Mouse (Mus musculus): ENCODE measurements around the gene Gpr137. TPM values are rescaled to one million over a fixed set of nuclear protein-coding genes. Genes with fewer than 3 reads are reported as not detected.

Gene Gpr137
- polyA plus RNA-seq, 1 experiment from 2014 or later = 18.1 TPM

- 23% methylated on average over 3 of the region's 3 CpGs for WGBS
- peak overlapping the region; percentile 91; the same call in 1 of the 2 replicates for H3K27ac ChIP-seq (replicated peaks; ENCODE audit: low read depth, low read length)
These were observed 10.4 kb upstream of the Gpr137 start for GRCm38 (mm10) chr19:6952712-6953037.

GRCm38 (mm10) chr19:6951994-6952711 lies 9.9 kb upstream of the Gpr137 start:
- Histone ChIP-seq H3K27me3 (ENCODE audit: control insufficient read depth, insufficient read depth, low read length) (no peaks in the 10 kb centered on the region), H3K9me3 (replicated peaks; ENCODE audit: control insufficient read depth, low read length) (no peaks in the 10 kb centered on the region), H3K27ac (replicated peaks; ENCODE audit: low read depth, low read length) (peak overlapping the region; percentile 91), H3K4me1 (ENCODE audit: control insufficient read depth, insufficient read depth, low read length) (peaks cover 6% of the 10 kb centered on the region), H3K4me3 (ENCODE audit: low read depth, low read length) (peak overlapping the region; percentile 44), H3K9ac (replicated peaks; ENCODE audit: low read length) (peak overlapping the region; percentile 74), H3K4me2 (ENCODE audit: low read depth, low read length) (peak overlapping the region; percentile 94), H3K36me3 (replicated peaks; ENCODE audit: control insufficient read depth, insufficient read depth, low read depth, low read length) (peaks cover 3% of the 10 kb centered on the region)
- 2% methylated on average over 31 of the region's 31 CpGs for WGBS
- ATAC-seq (replicated peaks; ENCODE audit: insufficient number of reproducible peaks, low FRiP score, low TSS enrichment, low read depth) = 0 out of 2 replicates have a peak, but pooled peaks have one; percentile 6
- DNase-seq (ENCODE audit: low spot score) = peak; percentile 28

More at GRCm38 (mm10) chr19:6952712-6953037, 10.4 kb upstream of the Gpr137 start:
- Histone ChIP-seq H3K36me3 (replicated peaks; ENCODE audit: control insufficient read depth, insufficient read depth, low read depth, low read length) (peaks cover 3% of the 10 kb centered on the region), H3K4me1 (ENCODE audit: control insufficient read depth, insufficient read depth, low read length) (peaks cover 6% of the 10 kb centered on the region), H3K9me3 (replicated peaks; ENCODE audit: control insufficient read depth, low read length) (no peaks in the 10 kb centered on the region), H3K9ac (replicated peaks; ENCODE audit: low read length) (0 out of 2 replicates have a peak overlapping the region, but pooled peaks have one; percentile 28), H3K4me3 (ENCODE audit: low read depth, low read length) (0 out of 2 replicates have a peak overlapping the region, but pooled peaks have one; percentile 44), H3K27me3 (ENCODE audit: control insufficient read depth, insufficient read depth, low read length) (no peaks in the 10 kb centered on the region), H3K4me2 (ENCODE audit: low read depth, low read length) (peak overlapping the region; percentile 94)
- no peak for ATAC-seq (replicated peaks; ENCODE audit: insufficient number of reproducible peaks, low FRiP score, low TSS enrichment, low read depth)
- no peak for DNase-seq (ENCODE audit: low spot score)

GRCm38 (mm10) chr19:6951381-6951968 lies 9.2 kb upstream of the Gpr137 start:
- H3K9me3 ChIP-seq (replicated peaks; ENCODE audit: control insufficient read depth, low read length) = no peaks in the 10 kb centered on the region
- H3K36me3 ChIP-seq (replicated peaks; ENCODE audit: control insufficient read depth, insufficient read depth, low read depth, low read length) = peaks cover 3% of the 10 kb centered on the region
- peak overlapping the region; percentile 74 for H3K9ac ChIP-seq (replicated peaks; ENCODE audit: low read length)
- DNase-seq (ENCODE audit: low spot score) = peak; percentile 95
- peak overlapping the region; percentile 91 for H3K27ac ChIP-seq (replicated peaks; ENCODE audit: low read depth, low read length)
- peak overlapping the region; percentile 94 for H3K4me2 ChIP-seq (ENCODE audit: low read depth, low read length)
- peak; percentile 75 for ATAC-seq (replicated peaks; ENCODE audit: insufficient number of reproducible peaks, low FRiP score, low TSS enrichment, low read depth)
- WGBS = under 1% methylated on average over 35 of the region's 35 CpGs
- peaks cover 6% of the 10 kb centered on the region for H3K4me1 ChIP-seq (ENCODE audit: control insufficient read depth, insufficient read depth, low read length)
- no peaks in the 10 kb centered on the region for H3K27me3 ChIP-seq (ENCODE audit: control insufficient read depth, insufficient read depth, low read length)
- H3K4me3 ChIP-seq (ENCODE audit: low read depth, low read length) = peak overlapping the region; percentile 44

GRCm38 (mm10) chr19:6950613-6951153 lies 8.4 kb upstream of the Gpr137 start:
- no peaks in the 10 kb centered on the region for H3K27me3 ChIP-seq (ENCODE audit: control insufficient read depth, insufficient read depth, low read length)
- peak overlapping the region; percentile 91 for H3K27ac ChIP-seq (replicated peaks; ENCODE audit: low read depth, low read length)
- peak; percentile 55 for ATAC-seq (replicated peaks; ENCODE audit: insufficient number of reproducible peaks, low FRiP score, low TSS enrichment, low read depth)
- H3K4me1 ChIP-seq (ENCODE audit: control insufficient read depth, insufficient read depth, low read length) = peaks cover 6% of the 10 kb centered on the region
- no peaks in the 10 kb centered on the region for H3K9me3 ChIP-seq (replicated peaks; ENCODE audit: control insufficient read depth, low read length)
- peaks cover 2% of the 10 kb centered on the region for H3K36me3 ChIP-seq (replicated peaks; ENCODE audit: control insufficient read depth, insufficient read depth, low read depth, low read length)
- WGBS = under 1% methylated on average over 28 of the region's 28 CpGs
- peak overlapping the region; percentile 94 for H3K4me2 ChIP-seq (ENCODE audit: low read depth, low read length)
- peak; percentile 80 for DNase-seq (ENCODE audit: low spot score)
- H3K4me3 ChIP-seq (ENCODE audit: low read depth, low read length) = peak overlapping the region; percentile 44
- peak overlapping the region; percentile 74 for H3K9ac ChIP-seq (replicated peaks; ENCODE audit: low read length)

- ATAC-seq (replicated peaks; ENCODE audit: insufficient number of reproducible peaks, low FRiP score, low TSS enrichment, low read depth) (no peak), DNase-seq (ENCODE audit: low spot score) (no peak)
- Histone ChIP-seq H3K9ac (replicated peaks; ENCODE audit: low read length) (peak overlapping the region; percentile 74), H3K36me3 (replicated peaks; ENCODE audit: control insufficient read depth, insufficient read depth, low read depth, low read length) (no peaks in the 10 kb centered on the region), H3K27me3 (ENCODE audit: control insufficient read depth, insufficient read depth, low read length) (no peaks in the 10 kb centered on the region), H3K27ac (replicated peaks; ENCODE audit: low read depth, low read length) (0 out of 2 replicates have a peak overlapping the region, but pooled peaks have one; percentile 64), H3K4me2 (ENCODE audit: low read depth, low read length) (peak overlapping the region; percentile 94), H3K4me3 (ENCODE audit: low read depth, low read length) (peak overlapping the region; percentile 44; the same call in 1 of the 2 replicates), H3K4me1 (ENCODE audit: control insufficient read depth, insufficient read depth, low read length) (peaks cover 6% of the 10 kb centered on the region), H3K9me3 (replicated peaks; ENCODE audit: control insufficient read depth, low read length) (no peaks in the 10 kb centered on the region)
- 56% methylated on average over 5 of the region's 5 CpGs for WGBS
These were observed 7.7 kb upstream of the Gpr137 start for GRCm38 (mm10) chr19:6949951-6950350.

GRCm38 (mm10) chr19:6949532-6949931 lies 7.3 kb upstream of the Gpr137 start:
- no peaks in the 10 kb centered on the region for H3K27me3 ChIP-seq (ENCODE audit: control insufficient read depth, insufficient read depth, low read length)
- no peak overlapping the region for H3K27ac ChIP-seq (replicated peaks; ENCODE audit: low read depth, low read length)
- no peak overlapping the region for H3K4me3 ChIP-seq (ENCODE audit: low read depth, low read length)
- no peaks in the 10 kb centered on the region for H3K9me3 ChIP-seq (replicated peaks; ENCODE audit: control insufficient read depth, low read length)
- no peak overlapping the region for H3K4me2 ChIP-seq (ENCODE audit: low read depth, low read length)
- no peak overlapping the region for H3K9ac ChIP-seq (replicated peaks; ENCODE audit: low read length)
- WGBS = 90% methylated on average over 5 of the region's 5 CpGs
- no peaks in the 10 kb centered on the region for H3K36me3 ChIP-seq (replicated peaks; ENCODE audit: control insufficient read depth, insufficient read depth, low read depth, low read length)
- DNase-seq (ENCODE audit: low spot score) (no peak), ATAC-seq (replicated peaks; ENCODE audit: insufficient number of reproducible peaks, low FRiP score, low TSS enrichment, low read depth) (no peak)
- H3K4me1 ChIP-seq (ENCODE audit: control insufficient read depth, insufficient read depth, low read length) = peaks cover 6% of the 10 kb centered on the region

GRCm38 (mm10) chr19:6948186-6948585 lies 5.9 kb upstream of the Gpr137 start:
- H3K27ac ChIP-seq (replicated peaks; ENCODE audit: low read depth, low read length) = no peak overlapping the region
- DNase-seq (ENCODE audit: low spot score) (no peak), ATAC-seq (replicated peaks; ENCODE audit: insufficient number of reproducible peaks, low FRiP score, low TSS enrichment, low read depth) (no peak)
- H3K27me3 ChIP-seq (ENCODE audit: control insufficient read depth, insufficient read depth, low read length) = no peaks in the 10 kb centered on the region
- no peak overlapping the region for H3K4me3 ChIP-seq (ENCODE audit: low read depth, low read length)
- 83% methylated on average over 4 of the region's 4 CpGs for WGBS
- H3K4me1 ChIP-seq (ENCODE audit: control insufficient read depth, insufficient read depth, low read length) = peaks cover 6% of the 10 kb centered on the region
- no peaks in the 10 kb centered on the region for H3K9me3 ChIP-seq (replicated peaks; ENCODE audit: control insufficient read depth, low read length)
- no peak overlapping the region for H3K9ac ChIP-seq (replicated peaks; ENCODE audit: low read length)
- no peaks in the 10 kb centered on the region for H3K36me3 ChIP-seq (replicated peaks; ENCODE audit: control insufficient read depth, insufficient read depth, low read depth, low read length)
- H3K4me2 ChIP-seq (ENCODE audit: low read depth, low read length) = no peak overlapping the region

- no peaks in the 10 kb centered on the region for H3K36me3 ChIP-seq (replicated peaks; ENCODE audit: control insufficient read depth, insufficient read depth, low read depth, low read length)
- DNase-seq (ENCODE audit: low spot score) = no peak
- ATAC-seq (replicated peaks; ENCODE audit: insufficient number of reproducible peaks, low FRiP score, low TSS enrichment, low read depth) = no peak
- no peak overlapping the region for H3K4me2 ChIP-seq (ENCODE audit: low read depth, low read length)
- H3K27me3 ChIP-seq (ENCODE audit: control insufficient read depth, insufficient read depth, low read length) = no peaks in the 10 kb centered on the region
- no peak overlapping the region for H3K4me3 ChIP-seq (ENCODE audit: low read depth, low read length)
- H3K9me3 ChIP-seq (replicated peaks; ENCODE audit: control insufficient read depth, low read length) = no peaks in the 10 kb centered on the region
- no peak overlapping the region for H3K9ac ChIP-seq (replicated peaks; ENCODE audit: low read length)
- H3K27ac ChIP-seq (replicated peaks; ENCODE audit: low read depth, low read length) = no peak overlapping the region
- H3K4me1 ChIP-seq (ENCODE audit: control insufficient read depth, insufficient read depth, low read length) = peaks cover 5% of the 10 kb centered on the region
- 43% methylated on average over 4 of the region's 4 CpGs for WGBS
These were observed 5.5 kb upstream of the Gpr137 start for GRCm38 (mm10) chr19:6947742-6948141.

Measured in embryonic facial prominence, embryonic 11.5 days (tissue).